Mouse (Mus musculus): ENCODE results near the gene Ccdc177.

DNA sequence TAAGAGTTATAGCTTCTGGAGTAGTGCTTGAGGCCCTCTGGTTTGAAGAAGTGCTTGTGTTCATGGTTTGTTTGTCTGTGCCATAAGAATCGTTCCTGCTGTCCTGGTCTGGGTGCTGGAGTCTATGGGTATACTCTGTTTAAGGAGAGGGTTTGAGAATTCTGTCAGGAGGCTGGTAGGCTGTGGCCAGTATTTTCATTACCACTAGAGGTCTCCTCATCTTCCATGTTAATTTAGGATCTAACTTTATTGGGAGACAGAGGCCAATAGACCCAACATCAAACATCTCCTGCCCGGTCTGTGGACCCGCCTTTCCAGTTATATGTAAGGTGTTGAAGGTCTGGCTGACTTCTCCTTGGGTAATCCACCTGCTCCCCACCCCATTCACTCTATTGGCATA, 22.4 kb upstream of the Ccdc177 start:
- TF ChIP-seq CTCF (IDR thresholded peaks at IDR 0.05; ENCODE audit: low read depth), result peak; percentile 47
- TF ChIP-seq EP300 (IDR thresholded peaks at IDR 0.05; ENCODE audit: low read depth), result no peak
